Mouse (Mus musculus) hindbrain, embryonic 14.5 days (tissue): Measurements from ENCODE around the gene Maz. TPM values are rescaled to one million over a fixed set of nuclear protein-coding genes. Genes with fewer than 3 reads are reported as not detected.
A peak's percentile ranks its signal among the peaks of the same experiment; 100 is the strongest.

Experiments used
- ATAC-seq: fragments of 200-750 bp; cut with Nextera tagmentation; 2 replicates; pipeline ENCODE4 v1.8.0; 2017; ENCODE audit warnings: moderate number of reproducible peaks, mild to moderate bottlenecking, moderate TSS enrichment, moderate library complexity; ENCODE audit not compliant: low FRiP score
- DNase-seq: peaks from one replicate; pipeline ENCODE4 v3.0.0-alpha.2; 2015; ENCODE audit warnings: low spot score
- H3K27ac ChIP-seq: fragments of 300-500 bp; sonication (generic); 2 replicates; pipeline ENCODE4 v1.5.1; 2014; ENCODE audit warnings: mild to moderate bottlenecking, moderate library complexity
- H3K27me3 ChIP-seq: fragments of 300-500 bp; sonication (generic); 2 replicates; pipeline ENCODE4 v1.6.1; 2014; ENCODE audit warnings: mild to moderate bottlenecking, low read length, mixed read lengths; ENCODE audit not compliant: control insufficient read depth, insufficient read depth
- H3K36me3 ChIP-seq: fragments of 300-500 bp; sonication (generic); replicated peaks from 2 replicates; pipeline ENCODE4 v1.6.1; 2014; ENCODE audit not compliant: control insufficient read depth, insufficient read depth
- H3K4me1 ChIP-seq: fragments of 300-500 bp; sonication (generic); replicated peaks from 2 replicates; pipeline ENCODE4 v1.6.1; 2014; ENCODE audit warnings: antibody characterized with exemption, low read length, mixed read lengths; ENCODE audit not compliant: control insufficient read depth, insufficient read depth
- H3K4me2 ChIP-seq: fragments of 300-500 bp; sonication (generic); replicated peaks from 2 replicates; pipeline ENCODE4 v1.6.1; 2014; ENCODE audit warnings: mild to moderate bottlenecking, moderate library complexity
- H3K4me3 ChIP-seq: fragments of 300-500 bp; sonication (generic); replicated peaks from 2 replicates; pipeline ENCODE4 v1.5.1; 2014; ENCODE audit warnings: mild to moderate bottlenecking, low read length
- H3K9ac ChIP-seq: fragments of 300-500 bp; sonication (generic); 2 replicates; pipeline ENCODE4 v1.6.1; 2014
- H3K9me3 ChIP-seq: fragments of 300-500 bp; sonication (generic); 2 replicates; pipeline ENCODE4 v1.6.1; 2016; ENCODE audit warnings: low read length; ENCODE audit not compliant: control insufficient read depth
- WGBS: fragments of 180-500 bp; shearing (Covaris S2); extraction: QIAGEN DNeasy Blood & Tissue Kit; methylation state at CpG from one replicate; pipeline ENCODE4 v1.1.7; 2014; 5-methylcytosine and 5-hydroxymethylcytosine counted together
- polyA plus RNA-seq: library from polyadenylated mRNA; unstranded; fragments of >200 nt; fragmentation: Nextera tagmentation; extraction: Ambion mirVana; gene quantifications from 2 replicates; pipeline ENCODE4 v1.2.1, GENCODE M21; 2014

The Maz gene
- polyA plus RNA-seq, result 68.6 and 73.1 TPM in 2 replicates

GRCm38 (mm10) chr7:127026984-127027726, at the start of gene Maz:
Maz (minus strand) TSS chr7:127027037.
- Histone ChIP-seq H3K27ac (peak within 1 kb of the TSS; percentile 100), H3K4me3 (peak within 1 kb of the TSS; percentile 92), H3K4me2 (peak within 1 kb of the TSS; percentile 90), H3K36me3 (peaks cover 30% of the 10 kb centered on the region), H3K9me3 (no peaks in the 10 kb centered on the region), H3K27me3 (no peaks in the 10 kb centered on the region), H3K4me1 (peaks cover 33% of the 10 kb centered on the region), H3K9ac (peak within 1 kb of the TSS; percentile 99)
- DNase-seq (peak; percentile 100), ATAC-seq (peak; percentile 93)
- under 1% methylated on average over 52 of the region's 63 CpGs for WGBS

- Histone ChIP-seq H3K4me3 (no peak overlapping the region), H3K9me3 (no peaks in the 10 kb centered on the region), H3K9ac (no peak overlapping the region), H3K4me1 (no peaks in the 10 kb centered on the region), H3K27ac (no peak overlapping the region), H3K27me3 (no peaks in the 10 kb centered on the region), H3K36me3 (no peaks in the 10 kb centered on the region), H3K4me2 (no peak overlapping the region)
- no peak for ATAC-seq
- 94% methylated on average over 5 of the region's 5 CpGs for WGBS
- no peak for DNase-seq
Measured at GRCm38 (mm10) chr7:127076188-127076587, 49.4 kb upstream of the Maz start.

GRCm38 (mm10) chr7:127073221-127073620, 46.4 kb upstream of the Maz start:
- Histone ChIP-seq H3K4me1 (no peaks in the 10 kb centered on the region), H3K4me3 (no peak overlapping the region), H3K36me3 (no peaks in the 10 kb centered on the region), H3K27ac (no peak overlapping the region), H3K9ac (no peak overlapping the region), H3K9me3 (no peaks in the 10 kb centered on the region), H3K27me3 (no peaks in the 10 kb centered on the region), H3K4me2 (no peak overlapping the region)
- ATAC-seq, result no peak
- no peak for DNase-seq
- 88% methylated on average over 4 of the region's 4 CpGs for WGBS

GRCm38 (mm10) chr7:127070871-127071413, 44.1 kb upstream of the Maz start:
- Histone ChIP-seq H3K9me3 (no peaks in the 10 kb centered on the region), H3K9ac (no peak overlapping the region), H3K36me3 (no peaks in the 10 kb centered on the region), H3K4me1 (no peaks in the 10 kb centered on the region), H3K4me2 (no peak overlapping the region), H3K27ac (no peak overlapping the region), H3K27me3 (no peaks in the 10 kb centered on the region), H3K4me3 (no peak overlapping the region)
- DNase-seq (no peak), ATAC-seq (no peak)
- WGBS, result 72% methylated on average over 4 of the region's 4 CpGs

- no peak for DNase-seq
- H3K36me3 ChIP-seq, result no peaks in the 10 kb centered on the region
- no peak overlapping the region for H3K4me2 ChIP-seq
- no peak overlapping the region for H3K4me3 ChIP-seq
- H3K4me1 ChIP-seq, result no peaks in the 10 kb centered on the region
- no peak for ATAC-seq
- H3K27me3 ChIP-seq, result no peaks in the 10 kb centered on the region
- H3K9ac ChIP-seq, result no peak overlapping the region
- H3K27ac ChIP-seq, result no peak overlapping the region
- H3K9me3 ChIP-seq, result no peaks in the 10 kb centered on the region
- WGBS, result 82% methylated on average over 4 of the region's 4 CpGs
Measured at GRCm38 (mm10) chr7:127066317-127066716, 39.5 kb upstream of the Maz start.

GRCm38 (mm10) chr7:127065538-127065937, 38.7 kb upstream of the Maz start:
- no peaks in the 10 kb centered on the region for H3K36me3 ChIP-seq
- H3K9me3 ChIP-seq, result no peaks in the 10 kb centered on the region
- no peak overlapping the region for H3K4me2 ChIP-seq
- H3K4me1 ChIP-seq, result no peaks in the 10 kb centered on the region
- no peaks in the 10 kb centered on the region for H3K27me3 ChIP-seq
- H3K27ac ChIP-seq, result no peak overlapping the region
- H3K4me3 ChIP-seq, result no peak overlapping the region
- no peak for DNase-seq
- 89% methylated on average over 6 of the region's 6 CpGs for WGBS
- H3K9ac ChIP-seq, result no peak overlapping the region
- no peak for ATAC-seq

- Histone ChIP-seq H3K9ac (no peak overlapping the region), H3K4me3 (no peak overlapping the region), H3K4me2 (no peak overlapping the region), H3K36me3 (no peaks in the 10 kb centered on the region), H3K4me1 (no peaks in the 10 kb centered on the region), H3K27ac (no peak overlapping the region), H3K27me3 (no peaks in the 10 kb centered on the region), H3K9me3 (no peaks in the 10 kb centered on the region)
- 72% methylated on average over 5 of the region's 5 CpGs for WGBS
- ATAC-seq (no peak), DNase-seq (no peak)
Measured at GRCm38 (mm10) chr7:127055026-127055585, 28.3 kb upstream of the Maz start.

GRCm38 (mm10) chr7:127041851-127042672, 15.2 kb upstream of the Maz start, which contains the start of gene Kif22:
Kif22 (minus strand) TSS chr7:127042471.
- H3K9me3 ChIP-seq, result no peaks in the 10 kb centered on the region
- peak within 1 kb of the TSS; percentile 77 for H3K27ac ChIP-seq
- peak within 1 kb of the TSS; percentile 68 for H3K4me3 ChIP-seq
- DNase-seq (peak; percentile 92), ATAC-seq (peak; percentile 84)
- under 1% methylated on average over 52 of the region's 53 CpGs for WGBS
- H3K4me1 ChIP-seq, result peaks cover 10% of the 10 kb centered on the region; the same call in 1 of the 2 replicates
- H3K9ac ChIP-seq, result peak within 1 kb of the TSS; percentile 67
- peak within 1 kb of the TSS; percentile 92 for H3K4me2 ChIP-seq
- H3K36me3 ChIP-seq, result no peaks in the 10 kb centered on the region
- H3K27me3 ChIP-seq, result no peaks in the 10 kb centered on the region

- ATAC-seq (no peak), DNase-seq (no peak)
- WGBS, result 86% methylated on average over 1 of the region's 1 CpGs
- Histone ChIP-seq H3K27ac (no peak overlapping the region), H3K4me2 (no peak overlapping the region), H3K4me3 (no peak overlapping the region), H3K27me3 (no peaks in the 10 kb centered on the region), H3K9me3 (no peaks in the 10 kb centered on the region), H3K9ac (no peak overlapping the region), H3K36me3 (0 out of 2 replicates have a peak, but pooled peaks cover 10% of the 10 kb centered on the region), H3K4me1 (peaks cover 7% of the 10 kb centered on the region)
Measured at GRCm38 (mm10) chr7:127031244-127031643, 4.4 kb upstream of the Maz start.
